ENCODE assay signal across 18 mouse cellular contexts in the genomic region with DNA sequence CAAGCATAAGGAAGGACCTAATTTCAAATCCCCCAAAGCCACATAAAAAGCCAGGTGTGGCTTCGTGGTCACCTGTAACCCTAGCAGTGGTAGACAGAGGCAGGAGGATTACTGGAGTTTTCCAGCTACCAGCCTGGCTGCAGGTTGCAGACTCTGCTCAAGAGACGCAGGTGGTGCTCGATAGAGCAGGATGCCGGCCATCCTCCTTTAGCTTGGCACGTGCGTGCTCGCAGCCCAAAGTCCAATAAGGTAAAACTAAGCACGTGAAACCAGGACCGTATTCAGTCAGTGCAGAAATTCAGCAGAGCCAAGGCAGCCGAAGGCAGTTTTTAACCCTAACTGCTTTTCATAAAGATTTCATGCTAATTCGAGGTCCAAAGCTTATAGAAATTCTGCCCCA. TPM values are rescaled to one million over a fixed set of nuclear protein-coding genes. Genes with fewer than 3 reads are reported as not detected.
DNase-seq lines count a peak whose midpoint lies in the region; ATAC-seq lines count a peak whose summit lies in the region.
"Had no signal": no experiment of that assay in that cellular context is flagged by ENCODE, and none has a peak within 500 bp of the region (broad histone marks: within the 10 kb centered on the region; RNA-seq: fewer than 3 reads in every experiment).

No protein-coding gene starts in this region.

- H3K27me3 ChIP-seq in intestine, embryonic 16.5 days (replicated peaks; ENCODE audit: control insufficient read depth, insufficient read depth, low read length) = no peaks in the 10 kb centered on the region
- no peaks in the 10 kb centered on the region for H3K27me3 ChIP-seq in stomach, embryonic 15.5 days (replicated peaks)
- no peaks in the 10 kb centered on the region for H3K27me3 ChIP-seq in midbrain, embryonic 10.5 days (ENCODE audit: low read depth, poor library complexity, severe bottlenecking)
- H3K27me3 ChIP-seq: neural tube, embryonic 15.5 days had no signal

- no peak overlapping the region for H3K4me3 ChIP-seq in intestine, embryonic 16.5 days (ENCODE audit: low read length)
- no peak overlapping the region for H3K4me3 ChIP-seq in stomach, embryonic 15.5 days (replicated peaks)
- H3K4me3 ChIP-seq in midbrain, embryonic 10.5 days = no peak overlapping the region
- H3K4me3 ChIP-seq: liver, embryonic 12.5 days; neural tube, embryonic 15.5 days had no signal

- H3K4me2 ChIP-seq in intestine, embryonic 16.5 days (ENCODE audit: low read depth, low read length) = no peak overlapping the region
- H3K4me2 ChIP-seq in stomach, embryonic 15.5 days = no peak overlapping the region
- H3K4me2 ChIP-seq: liver, embryonic 12.5 days; midbrain, embryonic 11.5 days; neural tube, embryonic 15.5 days had no signal

- H3K27ac ChIP-seq in intestine, embryonic 16.5 days (ENCODE audit: low read length) = peak overlapping the region; percentile 47
- H3K27ac ChIP-seq in stomach, embryonic 15.5 days = peak overlapping the region; percentile 53; the same call in 1 of the 2 replicates
- H3K27ac ChIP-seq in midbrain, embryonic 10.5 days (replicated peaks) = no peak overlapping the region
- H3K27ac ChIP-seq: liver, embryonic 12.5 days; neural tube, embryonic 15.5 days had no signal

- H3K9me3 ChIP-seq in intestine, embryonic 16.5 days (ENCODE audit: control insufficient read depth, low read length) = no peaks in the 10 kb centered on the region
- H3K9me3 ChIP-seq in stomach, embryonic 15.5 days = no peaks in the 10 kb centered on the region
- 0 out of 2 replicates have a peak, but pooled peaks cover 5% of the 10 kb centered on the region for H3K9me3 ChIP-seq in midbrain, embryonic 10.5 days (replicated peaks)
- H3K9me3 ChIP-seq: liver, embryonic 12.5 days; neural tube, embryonic 15.5 days had no signal

- ATAC-seq in intestine, embryonic 16.5 days = peak; percentile 54
- no peak for ATAC-seq in stomach, embryonic 15.5 days (ENCODE audit: insufficient read depth, low FRiP score, low read depth)
- ATAC-seq: activated CD4-positive, CD25-positive, alpha-beta regulatory T cell, adult 4 months; forebrain, embryonic 16.5 days; liver, embryonic 12.5 days had no signal

- DNase-seq in T-cell, adult 2 months (ENCODE audit: low spot score) = peak; percentile 5
- peak; percentile 58 to 60 for DNase-seq in kidney, postnatal 36 days
- DNase-seq in layer of hippocampus, adult 9-10 months (ENCODE audit: low spot score) = no peak
- no peak for DNase-seq in layer of hippocampus, postnatal 36 days
- no peak for DNase-seq in midbrain, embryonic 10.5 days (ENCODE audit: low spot score)
- DNase-seq: cerebellum, postnatal 14 days; gastrocnemius, postnatal 10 days; heart, postnatal 36 days; lung, postnatal 10 days; right cerebral cortex, adult 18-20 months; thymus, adult 18-20 months had no signal

- H3K36me3 ChIP-seq in intestine, embryonic 16.5 days (ENCODE audit: control insufficient read depth, insufficient read depth, low read length) = no peaks in the 10 kb centered on the region
- H3K36me3 ChIP-seq in stomach, embryonic 15.5 days = no peaks in the 10 kb centered on the region
- H3K36me3 ChIP-seq in midbrain, embryonic 10.5 days = no peaks in the 10 kb centered on the region
- H3K36me3 ChIP-seq: liver, embryonic 12.5 days; neural tube, embryonic 15.5 days had no signal

- WGBS in intestine, embryonic 16.5 days = 67% methylated on average over 11 of the region's 11 CpGs
- WGBS in stomach, embryonic 15.5 days = 78% methylated on average over 11 of the region's 11 CpGs
- WGBS in midbrain, embryonic 10.5 days = 89% methylated on average over 11 of the region's 11 CpGs

- H3K4me1 ChIP-seq in intestine, embryonic 16.5 days (ENCODE audit: control insufficient read depth, insufficient read depth, low read length) = peaks cover 41% of the 10 kb centered on the region
- peaks cover 34% of the 10 kb centered on the region for H3K4me1 ChIP-seq in stomach, embryonic 15.5 days
- peaks cover 26% of the 10 kb centered on the region for H3K4me1 ChIP-seq in midbrain, embryonic 10.5 days

- H3K9ac ChIP-seq in intestine, embryonic 16.5 days (ENCODE audit: low read depth, low read length) = no peak overlapping the region
- H3K9ac ChIP-seq in stomach, embryonic 15.5 days = no peak overlapping the region
- H3K9ac ChIP-seq: liver, embryonic 12.5 days; neural tube, embryonic 15.5 days had no signal

RNA-seq across cellular contexts. Expression of a gene that starts 40.0 kb away (rescaled TPM):
- polyA plus RNA-seq in intestine, embryonic 16.5 days (2015; fragmentation: Nextera tagmentation; extraction: Ambion mirVana) = 231 and 264 TPM in 2 replicates
- polyA plus RNA-seq in stomach, embryonic 15.5 days (2015; fragmentation: Nextera tagmentation; extraction: Ambion mirVana) = 130 and 151 TPM in 2 replicates
- total RNA-seq in layer of hippocampus, postnatal 36 days (2021) = 10 to 100 TPM; 87.6 to 88.9 TPM
- polyA plus RNA-seq in midbrain, embryonic 10.5 days (2016; fragmentation: Nextera tagmentation; extraction: Ambion mirVana) = 147 and 150 TPM in 2 replicates

Comparison
In these comparisons a context has a peak if more than half of its experiments do, and no peak if none do; other contexts are left out.
1. DNase-seq: peak in T-cell, adult 2 months (single experiment) and kidney, postnatal 36 days (2 of 2); none in layer of hippocampus, adult 9-10 months (single experiment), layer of hippocampus, postnatal 36 days (0 of 2) and midbrain, embryonic 10.5 days (single experiment).